Mouse (Mus musculus): ENCODE data around the gene Rgs2. TPM values are rescaled to one million over a fixed set of nuclear protein-coding genes. Genes with fewer than 3 reads are reported as not detected.
A peak's percentile ranks its signal among the peaks of the same experiment; 100 is the strongest.

Gene Rgs2
- polyA plus RNA-seq, 1 experiment from 2014 or later, result 9.8 TPM

- 2% methylated on average over 10 of the region's 10 CpGs for WGBS (ENCODE audit: insufficient replicate concordance)
- H3K9ac ChIP-seq, result peak overlapping the region; percentile 63
These were observed 545 bp downstream of the Rgs2 start for GRCm38 (mm10) chr1:144003416-144003815.

GRCm38 (mm10) chr1:144002715-144003066 lies 1.3 kb downstream of the Rgs2 start:
- Histone ChIP-seq H3K9me3 (replicated peaks) (no peaks in the 10 kb centered on the region), H3K4me3 (peak overlapping the region; percentile 61)
- ATAC-seq, result no peak

More at GRCm38 (mm10) chr1:144003416-144003815, 545 bp downstream of the Rgs2 start:
- peak overlapping the region; percentile 61 for H3K4me3 ChIP-seq
- no peaks in the 10 kb centered on the region for H3K36me3 ChIP-seq
- peaks cover 20% of the 10 kb centered on the region for H3K4me1 ChIP-seq
- ATAC-seq, result 0 out of 2 replicates have a peak, but pooled peaks have one; percentile 0
- H3K27me3 ChIP-seq (replicated peaks), result peaks cover 3% of the 10 kb centered on the region; the same call in 1 of the 2 replicates
- H3K27ac ChIP-seq, result 0 out of 2 replicates have a peak overlapping the region, but pooled peaks have one; percentile 41
- H3K4me2 ChIP-seq, result peak overlapping the region; percentile 82
- H3K9me3 ChIP-seq (replicated peaks), result no peaks in the 10 kb centered on the region

GRCm38 (mm10) chr1:144002036-144002714 lies 1.8 kb downstream of the Rgs2 start:
- ATAC-seq, result no peak
- Histone ChIP-seq H3K9me3 (replicated peaks) (no peaks in the 10 kb centered on the region), H3K27me3 (replicated peaks) (no peaks in the 10 kb centered on the region; the same call in 1 of the 2 replicates), H3K36me3 (no peaks in the 10 kb centered on the region), H3K4me3 (no peak overlapping the region), H3K4me1 (peaks cover 20% of the 10 kb centered on the region), H3K27ac (no peak overlapping the region), H3K9ac (no peak overlapping the region), H3K4me2 (peak overlapping the region; percentile 82)
- WGBS (ENCODE audit: insufficient replicate concordance), result 74% methylated on average over 6 of the region's 6 CpGs

More at GRCm38 (mm10) chr1:144002715-144003066, 1.3 kb downstream of the Rgs2 start:
- H3K27me3 ChIP-seq (replicated peaks), result no peaks in the 10 kb centered on the region; the same call in 1 of the 2 replicates
- peaks cover 20% of the 10 kb centered on the region for H3K4me1 ChIP-seq
- no peak overlapping the region for H3K27ac ChIP-seq
- WGBS (ENCODE audit: insufficient replicate concordance), result 32% methylated on average over 4 of the region's 4 CpGs
- no peak overlapping the region for H3K9ac ChIP-seq
- H3K36me3 ChIP-seq, result no peaks in the 10 kb centered on the region
- H3K4me2 ChIP-seq, result peak overlapping the region; percentile 82

- WGBS (ENCODE audit: insufficient replicate concordance), result 69% methylated on average over 4 of the region's 4 CpGs
- Histone ChIP-seq H3K4me3 (no peak overlapping the region), H3K4me2 (no peak overlapping the region), H3K27ac (no peak overlapping the region), H3K27me3 (replicated peaks) (no peaks in the 10 kb centered on the region; the same call in 1 of the 2 replicates), H3K36me3 (no peaks in the 10 kb centered on the region), H3K9me3 (replicated peaks) (no peaks in the 10 kb centered on the region), H3K9ac (no peak overlapping the region), H3K4me1 (peaks cover 14% of the 10 kb centered on the region)
- no peak for ATAC-seq
These were observed 3.7 kb downstream of the Rgs2 start for GRCm38 (mm10) chr1:144000246-144000645.

GRCm38 (mm10) chr1:143999371-143999920 lies 4.5 kb downstream of the Rgs2 start:
- no peak overlapping the region for H3K27ac ChIP-seq
- H3K27me3 ChIP-seq (replicated peaks), result no peaks in the 10 kb centered on the region; the same call in 1 of the 2 replicates
- H3K4me3 ChIP-seq, result no peak overlapping the region
- WGBS (ENCODE audit: insufficient replicate concordance), result 20% methylated on average over 7 of the region's 7 CpGs
- H3K9ac ChIP-seq, result no peak overlapping the region
- ATAC-seq, result no peak
- H3K4me2 ChIP-seq, result no peak overlapping the region
- peaks cover 9% of the 10 kb centered on the region for H3K4me1 ChIP-seq
- no peaks in the 10 kb centered on the region for H3K36me3 ChIP-seq
- no peaks in the 10 kb centered on the region for H3K9me3 ChIP-seq (replicated peaks)

GRCm38 (mm10) chr1:143993026-143993425 lies 10.9 kb downstream of the Rgs2 start:
- no peaks in the 10 kb centered on the region for H3K4me1 ChIP-seq
- H3K27me3 ChIP-seq (replicated peaks), result no peaks in the 10 kb centered on the region
- no peak overlapping the region for H3K27ac ChIP-seq
- no peak overlapping the region for H3K9ac ChIP-seq
- ATAC-seq, result no peak
- no peaks in the 10 kb centered on the region for H3K9me3 ChIP-seq (replicated peaks)
- WGBS (ENCODE audit: insufficient replicate concordance), result 65% methylated on average over 1 of the region's 1 CpGs
- H3K4me2 ChIP-seq, result no peak overlapping the region
- no peaks in the 10 kb centered on the region for H3K36me3 ChIP-seq
- H3K4me3 ChIP-seq, result no peak overlapping the region

GRCm38 (mm10) chr1:143992528-143992927 lies 11.4 kb downstream of the Rgs2 start:
- Histone ChIP-seq H3K36me3 (no peaks in the 10 kb centered on the region), H3K27ac (no peak overlapping the region), H3K4me2 (no peak overlapping the region), H3K4me3 (no peak overlapping the region), H3K9me3 (replicated peaks) (no peaks in the 10 kb centered on the region), H3K4me1 (no peaks in the 10 kb centered on the region), H3K27me3 (replicated peaks) (no peaks in the 10 kb centered on the region), H3K9ac (no peak overlapping the region)
- 42% methylated on average over 2 of the region's 2 CpGs for WGBS (ENCODE audit: insufficient replicate concordance)
- no peak for ATAC-seq

GRCm38 (mm10) chr1:143990263-143990662 lies 13.7 kb downstream of the Rgs2 start:
- Histone ChIP-seq H3K27me3 (replicated peaks) (no peaks in the 10 kb centered on the region), H3K9ac (no peak overlapping the region)
- 36% methylated on average over 5 of the region's 5 CpGs for WGBS (ENCODE audit: insufficient replicate concordance)

GRCm38 (mm10) chr1:143989773-143990172 lies 14.2 kb downstream of the Rgs2 start:
- H3K4me1 ChIP-seq, result no peaks in the 10 kb centered on the region
- 71% methylated on average over 4 of the region's 5 CpGs for WGBS (ENCODE audit: insufficient replicate concordance)
- H3K27me3 ChIP-seq (replicated peaks), result no peaks in the 10 kb centered on the region

More at GRCm38 (mm10) chr1:143990263-143990662, 13.7 kb downstream of the Rgs2 start:
- no peak overlapping the region for H3K4me2 ChIP-seq
- no peak for ATAC-seq
- no peaks in the 10 kb centered on the region for H3K9me3 ChIP-seq (replicated peaks)
- H3K36me3 ChIP-seq, result no peaks in the 10 kb centered on the region
- no peaks in the 10 kb centered on the region for H3K4me1 ChIP-seq
- no peak overlapping the region for H3K4me3 ChIP-seq
- no peak overlapping the region for H3K27ac ChIP-seq

GRCm38 (mm10) chr1:143988756-143989155 lies 15.2 kb downstream of the Rgs2 start:
- H3K4me1 ChIP-seq, result no peaks in the 10 kb centered on the region
- no peaks in the 10 kb centered on the region for H3K27me3 ChIP-seq (replicated peaks)
- no peak overlapping the region for H3K9ac ChIP-seq
- H3K36me3 ChIP-seq, result no peaks in the 10 kb centered on the region
- no peak overlapping the region for H3K27ac ChIP-seq
- H3K4me3 ChIP-seq, result no peak overlapping the region
- 19% methylated on average over 6 of the region's 6 CpGs for WGBS (ENCODE audit: insufficient replicate concordance)
- no peak for ATAC-seq
- H3K4me2 ChIP-seq, result no peak overlapping the region
- no peaks in the 10 kb centered on the region for H3K9me3 ChIP-seq (replicated peaks)

More at GRCm38 (mm10) chr1:143989773-143990172, 14.2 kb downstream of the Rgs2 start:
- Histone ChIP-seq H3K27ac (no peak overlapping the region), H3K36me3 (no peaks in the 10 kb centered on the region), H3K9me3 (replicated peaks) (no peaks in the 10 kb centered on the region), H3K4me3 (no peak overlapping the region), H3K9ac (no peak overlapping the region), H3K4me2 (no peak overlapping the region)
- no peak for ATAC-seq

- no peak for ATAC-seq
- no peaks in the 10 kb centered on the region for H3K27me3 ChIP-seq (replicated peaks)
- H3K9me3 ChIP-seq (replicated peaks), result no peaks in the 10 kb centered on the region
- WGBS (ENCODE audit: insufficient replicate concordance), result 55% methylated on average over 6 of the region's 6 CpGs
- no peaks in the 10 kb centered on the region for H3K36me3 ChIP-seq
- no peak overlapping the region for H3K4me3 ChIP-seq
- H3K9ac ChIP-seq, result no peak overlapping the region
- H3K4me2 ChIP-seq, result no peak overlapping the region
- H3K4me1 ChIP-seq, result no peaks in the 10 kb centered on the region
- H3K27ac ChIP-seq, result no peak overlapping the region
These were observed 18.9 kb downstream of the Rgs2 start for GRCm38 (mm10) chr1:143984988-143985625.

- Histone ChIP-seq H3K9me3 (replicated peaks) (no peaks in the 10 kb centered on the region), H3K9ac (no peak overlapping the region), H3K27ac (no peak overlapping the region), H3K4me1 (no peaks in the 10 kb centered on the region), H3K4me2 (no peak overlapping the region), H3K36me3 (no peaks in the 10 kb centered on the region), H3K27me3 (replicated peaks) (no peaks in the 10 kb centered on the region), H3K4me3 (no peak overlapping the region)
- 41% methylated on average over 3 of the region's 3 CpGs for WGBS (ENCODE audit: insufficient replicate concordance)
- ATAC-seq, result no peak
These were observed 21.1 kb downstream of the Rgs2 start for GRCm38 (mm10) chr1:143982765-143983312.
